Mouse (Mus musculus) G1E (cell line): ENCODE measurements around the gene Gm26741.

Experiments
- CTCF ChIP-seq: IDR thresholded peaks from 2 replicates; pipeline ENCODE4 v1.5.1; 2012; ENCODE audit warnings: low read depth, low read length, inconsistent platforms, mixed read lengths
- TAL1 ChIP-seq: conservative IDR thresholded peaks from 2 replicates; pipeline ENCODE4 v1.6.1; 2012; ENCODE audit warnings: low read depth, low read length, inconsistent platforms, mixed read lengths

- TF ChIP-seq CTCF (no peak), TAL1 (no peak)
These were observed 17.9 kb downstream of the Gm26741 start for GRCm38 (mm10) chr10:52376422-52376821.
